In genomic region chr16:11940477-11940876, GRCm38 (mm10) we compare ENCODE assay signal across 8 mouse cellular contexts. TPM values are rescaled to one million over a fixed set of nuclear protein-coding genes. Genes with fewer than 3 reads are reported as not detected.
DNase-seq lines count a peak whose midpoint lies in the region; TF ChIP-seq lines count a peak whose summit lies in the region.

No protein-coding gene starts in this region.

- no peaks in the 10 kb centered on the region for H3K4me1 ChIP-seq in heart, embryonic 10.5 days
- no peaks in the 10 kb centered on the region for H3K4me1 ChIP-seq in thymus, adult 2 months (replicated peaks; ENCODE audit: control insufficient read depth, insufficient read depth, low read length)

- TF ChIP-seq POLR2A in thymus, adult 2 months (IDR thresholded peaks at IDR 0.05; ENCODE audit: control insufficient read depth, extremely low read depth, insufficient read depth, low read length, poor library complexity): no peak

- H3K36me3 ChIP-seq in heart, embryonic 10.5 days: no peaks in the 10 kb centered on the region
- H3K36me3 ChIP-seq in thymus, adult 2 months (ENCODE audit: control insufficient read depth, insufficient read depth, low read length): no peaks in the 10 kb centered on the region

- no peak for TF ChIP-seq CTCF in thymus, adult 2 months (IDR thresholded peaks at IDR 0.05; ENCODE audit: borderline replicate concordance, control insufficient read depth, extremely low read depth, insufficient read depth, low read length, poor library complexity)

- peaks cover 6% of the 10 kb centered on the region; the same call in 1 of the 2 replicates for H3K27me3 ChIP-seq in heart, embryonic 10.5 days (ENCODE audit: insufficient read depth, poor library complexity, severe bottlenecking)
- H3K27me3 ChIP-seq in thymus, adult 2 months (ENCODE audit: control insufficient read depth, insufficient read depth, low read length): no peaks in the 10 kb centered on the region

- no peak overlapping the region for H3K27ac ChIP-seq in heart, embryonic 10.5 days
- H3K27ac ChIP-seq in thymus, adult 2 months (ENCODE audit: control insufficient read depth, insufficient read depth, low read length): no peak overlapping the region

- peak; percentile 25 to 75 for DNase-seq in heart, adult 18-20 months
- DNase-seq in heart, embryonic 10.5 days (ENCODE audit: low spot score): no peak
- DNase-seq in thymus, adult 2 months: peak; percentile 47
- no peak for DNase-seq in thymus, adult 18-20 months
- DNase-seq in cerebellum, adult 8-10 months: peak; percentile 64
- DNase-seq in kidney, adult 9 months: peak; percentile 76
- peak; percentile 61 for DNase-seq in lung, postnatal 10 days
- DNase-seq in thymus, postnatal 4 days: peak; percentile 62

- H3K9me3 ChIP-seq in heart, embryonic 10.5 days: no peaks in the 10 kb centered on the region

- no peak overlapping the region for H3K4me3 ChIP-seq in heart, embryonic 10.5 days
- no peak overlapping the region for H3K4me3 ChIP-seq in thymus, adult 2 months (ENCODE audit: control insufficient read depth, insufficient read depth, low read length)

RNA-seq across cellular contexts. Expression of gene Cpped1, which starts 31.2 kb away (rescaled TPM):
- total RNA-seq in heart, adult 18-20 months (2021): 10 to 100 TPM; 56.1 to 60.9 TPM
- 24.2 and 27.7 TPM in 2 replicates for polyA plus RNA-seq in heart, embryonic 10.5 days (2016; fragmentation: Nextera tagmentation; extraction: Ambion mirVana)
- 9.7 and 10.9 TPM in 2 replicates for polyA plus RNA-seq in thymus, adult 2 months (2012; rRNA removed)

RNA-seq across cellular contexts. Expression of gene Shisa9, which starts 43.4 kb away (rescaled TPM):
- under 1 TPM; 0.10 to 0.23 TPM for total RNA-seq in heart, adult 18-20 months (2021)
- 0.04 and 0.19 TPM in 2 replicates for polyA plus RNA-seq in heart, embryonic 10.5 days (2016; fragmentation: Nextera tagmentation; extraction: Ambion mirVana)
- 1.3 TPM in 2 replicates for polyA plus RNA-seq in thymus, adult 2 months (2012; rRNA removed)

Comparison
In these comparisons a context has a peak if more than half of its experiments do, and no peak if none do; other contexts are left out.
1. DNase-seq: peak in heart, adult 18-20 months (2 of 2), thymus, adult 2 months (single experiment), cerebellum, adult 8-10 months (single experiment), kidney, adult 9 months (single experiment), lung, postnatal 10 days (single experiment) and thymus, postnatal 4 days (single experiment); none in heart, embryonic 10.5 days (single experiment) and thymus, adult 18-20 months (0 of 2).